Mouse (Mus musculus) limb, embryonic 13.5 days (tissue): ENCODE results near the gene Gm3594. TPM values are rescaled to one million over a fixed set of nuclear protein-coding genes. Genes with fewer than 3 reads are reported as not detected.
"Not testable (repeated sequence)": the region's sequence is repeated elsewhere in the genome, so short reads cannot be mapped to it uniquely, and the experiment has no call there.

ENCODE experiments used
- ATAC-seq: fragments of 200-750 bp; cut with Nextera tagmentation; 2 replicates; pipeline ENCODE4 v1.8.0; 2017; ENCODE audit warnings: low read depth, moderate number of reproducible peaks, moderate TSS enrichment; ENCODE audit not compliant: low FRiP score
- H3K27ac ChIP-seq: fragments of 300-500 bp; sonication (generic); 2 replicates; pipeline ENCODE4 v1.5.1; 2015; ENCODE audit warnings: inconsistent platforms, mild to moderate bottlenecking, moderate library complexity
- H3K27me3 ChIP-seq: fragments of 300-500 bp; sonication (generic); 2 replicates; pipeline ENCODE4 v1.6.1; 2015; ENCODE audit warnings: mild to moderate bottlenecking, inconsistent platforms
- H3K36me3 ChIP-seq: fragments of 300-500 bp; sonication (generic); 2 replicates; pipeline ENCODE4 v1.6.1; 2015; ENCODE audit warnings: inconsistent platforms, mild to moderate bottlenecking, moderate library complexity
- H3K4me1 ChIP-seq: fragments of 300-500 bp; sonication (generic); 2 replicates; pipeline ENCODE4 v1.6.1; 2015; ENCODE audit warnings: inconsistent platforms
- H3K4me2 ChIP-seq: fragments of 300-500 bp; sonication (generic); replicated peaks from 2 replicates; pipeline ENCODE4 v1.6.1; 2015; ENCODE audit warnings: inconsistent platforms, mild to moderate bottlenecking, moderate library complexity
- H3K4me3 ChIP-seq: fragments of 300-500 bp; sonication (generic); 2 replicates; pipeline ENCODE4 v1.5.1; 2015; ENCODE audit warnings: moderate library complexity, mild to moderate bottlenecking, inconsistent platforms
- H3K9ac ChIP-seq: fragments of 300-500 bp; sonication (generic); 2 replicates; pipeline ENCODE4 v1.6.1; 2015; ENCODE audit warnings: mild to moderate bottlenecking, inconsistent platforms
- H3K9me3 ChIP-seq: fragments of 300-500 bp; sonication (generic); 2 replicates; pipeline ENCODE4 v1.6.1; 2016; ENCODE audit warnings: inconsistent platforms
- WGBS: fragments of 180-500 bp; shearing (Covaris S2); methylation state at CpG from one replicate; pipeline ENCODE4 v1.1.7; 2015; 5-methylcytosine and 5-hydroxymethylcytosine counted together
- polyA plus RNA-seq: library from polyadenylated mRNA; unstranded; fragments of >200 nt; fragmentation: Nextera tagmentation; extraction: Ambion mirVana; gene quantifications from 2 replicates; pipeline ENCODE4 v1.2.1, GENCODE M21; 2015

The Gm3594 gene
- not detected in 2 replicates for polyA plus RNA-seq

DNA sequence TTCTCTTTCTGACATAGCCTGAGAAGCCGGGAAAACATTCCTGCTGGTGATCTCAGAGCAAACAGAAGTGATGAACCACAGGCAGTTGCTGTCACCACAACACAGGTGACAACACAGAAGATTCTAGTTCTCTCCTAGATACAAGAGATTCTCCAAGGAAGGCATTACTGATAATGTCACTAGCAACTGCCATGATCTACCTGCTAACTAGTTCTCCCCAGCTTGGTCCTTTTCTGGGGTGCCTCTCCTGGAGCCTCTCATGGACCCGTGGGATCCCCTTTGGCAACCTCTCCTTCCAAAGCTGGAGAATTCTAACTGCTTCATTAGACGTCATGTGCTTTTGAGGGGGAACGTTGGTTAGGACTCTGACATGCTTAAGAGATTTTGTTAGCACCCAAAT is at the start of gene Gm3594:
TSS of gene Gm3594 (minus strand) at position 101 of the 400 bp plus-strand sequence.
- H3K4me3 ChIP-seq, H3K27ac ChIP-seq, H3K9me3 ChIP-seq, H3K4me1 ChIP-seq, ATAC-seq, H3K36me3 ChIP-seq, H3K9ac ChIP-seq, H3K4me2 ChIP-seq, H3K27me3 ChIP-seq: not testable (repeated sequence)
- no CpG with 5 or more reads among the region's 4 CpGs for WGBS

DNA sequence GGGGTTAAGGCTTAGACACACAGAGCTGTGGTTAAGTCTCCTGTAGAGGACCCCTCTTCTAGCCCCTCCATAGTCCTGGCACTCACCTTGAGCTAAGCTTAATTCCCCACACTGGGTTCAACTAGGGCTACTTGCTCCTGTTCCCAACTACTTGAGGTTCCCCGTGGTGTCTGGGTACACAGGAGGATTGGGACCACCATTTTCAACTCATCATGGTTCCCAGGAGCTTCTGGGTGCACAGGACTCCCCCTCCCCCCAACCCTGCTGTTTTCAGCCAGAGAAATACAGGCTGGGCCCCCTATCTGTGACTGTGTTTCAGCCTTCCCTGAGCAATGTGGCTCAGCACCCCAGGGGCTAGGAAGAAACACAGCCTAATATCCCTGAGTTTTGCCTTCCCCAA is 41.9 kb upstream of the Gm3594 start:
- WGBS, result 31% methylated on average over 1 of the region's 1 CpGs
- H3K27me3 ChIP-seq, H3K36me3 ChIP-seq, H3K27ac ChIP-seq, H3K4me3 ChIP-seq, H3K4me1 ChIP-seq, H3K4me2 ChIP-seq, ATAC-seq, H3K9me3 ChIP-seq, H3K9ac ChIP-seq: not testable (repeated sequence)

DNA sequence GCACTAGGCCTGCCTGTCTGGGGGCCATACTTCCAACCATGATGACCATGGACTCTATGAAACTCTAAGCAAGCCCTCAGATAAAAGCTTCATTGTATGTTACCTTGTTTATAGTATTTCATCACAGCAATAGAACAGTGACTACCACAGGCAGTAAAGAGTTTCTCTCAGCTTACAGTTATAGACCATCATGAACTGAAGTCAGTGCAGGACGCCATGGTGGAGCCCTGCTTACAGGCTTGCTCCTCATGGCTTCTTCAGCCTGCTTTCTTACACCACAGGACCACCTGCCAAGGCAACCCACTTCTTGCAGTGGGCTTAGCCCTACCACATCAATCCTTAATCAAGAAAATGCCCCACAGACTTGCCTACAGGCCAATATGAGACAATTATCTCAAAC is 41.1 kb upstream of the Gm3594 start:
- not testable (repeated sequence) for ATAC-seq
- 70% methylated on average over 1 of the region's 1 CpGs for WGBS

DNA sequence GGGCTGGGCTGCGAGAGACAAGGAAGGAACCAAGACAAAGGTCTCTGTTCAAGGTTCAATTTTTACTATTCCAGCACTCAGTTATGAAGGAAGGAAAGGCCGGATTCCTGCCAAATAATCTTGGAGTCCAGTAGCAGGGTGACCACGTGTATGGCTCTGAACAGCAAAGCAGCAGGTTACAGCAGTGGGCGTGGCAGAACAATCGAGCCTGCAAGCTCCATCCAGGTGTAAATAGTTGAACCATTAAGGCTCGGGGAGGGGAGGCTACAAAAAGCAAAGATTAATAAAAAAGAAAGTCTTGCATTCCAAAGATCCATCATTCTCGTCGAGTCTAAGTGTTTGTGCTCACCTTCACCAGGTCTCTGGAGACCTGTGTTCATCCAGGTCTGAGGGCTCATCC is 37.7 kb upstream of the Gm3594 start:
- WGBS, result 76% methylated on average over 8 of the region's 8 CpGs
- ATAC-seq, H3K36me3 ChIP-seq, H3K27me3 ChIP-seq, H3K4me2 ChIP-seq, H3K4me1 ChIP-seq, H3K9me3 ChIP-seq, H3K4me3 ChIP-seq, H3K27ac ChIP-seq, H3K9ac ChIP-seq: not testable (repeated sequence)

More for the DNA sequence above, 41.1 kb upstream of the Gm3594 start:
- not testable (repeated sequence) for H3K9ac ChIP-seq, H3K4me1 ChIP-seq, H3K4me2 ChIP-seq, H3K27ac ChIP-seq, H3K9me3 ChIP-seq, H3K4me3 ChIP-seq, H3K36me3 ChIP-seq, H3K27me3 ChIP-seq

DNA sequence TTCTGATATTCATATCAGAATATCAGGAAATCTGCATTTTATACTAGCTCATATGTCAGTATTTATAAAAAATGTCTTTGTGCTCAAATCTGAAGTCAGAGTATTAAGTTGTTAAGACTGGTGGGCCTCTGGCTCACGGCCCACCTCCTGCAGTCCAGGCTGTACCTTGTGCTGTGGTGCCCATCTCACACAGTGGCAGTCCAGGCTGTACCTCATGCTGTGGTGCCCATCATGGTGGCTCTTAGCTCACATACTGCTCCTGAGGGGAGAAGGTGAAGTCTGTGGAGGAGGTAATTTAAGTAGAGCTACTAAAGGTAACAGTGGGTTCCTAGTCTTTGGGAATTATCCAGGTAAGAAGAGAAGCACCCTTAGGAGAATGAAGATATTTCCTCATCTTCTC is 27.4 kb upstream of the Gm3594 start:
- H3K27ac ChIP-seq, H3K4me1 ChIP-seq, H3K27me3 ChIP-seq, H3K9me3 ChIP-seq, H3K36me3 ChIP-seq, H3K4me3 ChIP-seq, ATAC-seq, H3K4me2 ChIP-seq, H3K9ac ChIP-seq: not testable (repeated sequence)
- WGBS, result 70% methylated on average over 1 of the region's 1 CpGs

DNA sequence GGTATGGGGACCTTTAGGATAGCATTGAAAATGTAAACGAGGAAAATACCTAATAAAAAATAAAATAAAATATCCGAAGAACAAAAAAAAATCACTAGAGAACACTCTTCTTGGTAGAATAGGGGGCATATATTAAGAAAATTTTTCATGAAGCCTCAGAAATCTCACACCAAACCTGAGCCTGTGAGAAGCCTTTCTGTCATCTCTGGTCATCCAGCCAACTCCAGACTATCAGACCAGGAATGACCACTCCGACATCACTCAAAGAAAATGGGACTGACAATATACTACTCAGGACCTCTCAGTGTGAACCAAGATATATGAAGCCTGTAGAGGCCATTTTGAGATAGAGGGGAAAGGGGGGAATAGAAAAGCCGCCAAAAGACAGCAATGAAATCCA is 3.6 kb downstream of the Gm3594 start:
- WGBS, result 79% methylated on average over 3 of the region's 4 CpGs
- ATAC-seq, H3K4me3 ChIP-seq: not testable (repeated sequence)

DNA sequence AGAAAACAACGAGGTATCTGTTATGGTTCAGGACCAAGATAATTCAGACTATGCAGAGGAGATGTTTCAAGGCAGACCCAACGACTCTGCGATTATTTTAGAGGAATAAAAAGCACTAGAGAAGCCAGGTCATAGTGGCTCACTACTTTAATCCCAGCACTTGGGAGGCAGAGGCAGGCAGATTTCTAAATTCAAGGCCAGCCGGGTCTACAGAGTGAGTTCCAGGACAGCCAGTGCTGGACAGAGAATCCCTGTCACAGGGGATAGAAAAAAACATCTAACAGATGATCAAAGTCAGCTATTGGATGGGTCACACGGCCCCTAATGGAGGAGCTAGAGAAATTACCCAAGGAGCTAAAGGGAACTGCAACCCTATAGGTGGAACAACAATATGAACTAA is 4.2 kb downstream of the Gm3594 start:
- not testable (repeated sequence) for H3K4me2 ChIP-seq, H3K36me3 ChIP-seq, H3K9me3 ChIP-seq, H3K27me3 ChIP-seq, H3K4me1 ChIP-seq, ATAC-seq, H3K9ac ChIP-seq, H3K4me3 ChIP-seq, H3K27ac ChIP-seq
- 72% methylated on average over 2 of the region's 5 CpGs for WGBS

More for the DNA sequence above, 3.6 kb downstream of the Gm3594 start:
- not testable (repeated sequence) for H3K4me2 ChIP-seq, H3K27ac ChIP-seq, H3K9me3 ChIP-seq, H3K36me3 ChIP-seq, H3K27me3 ChIP-seq, H3K4me1 ChIP-seq, H3K9ac ChIP-seq

DNA sequence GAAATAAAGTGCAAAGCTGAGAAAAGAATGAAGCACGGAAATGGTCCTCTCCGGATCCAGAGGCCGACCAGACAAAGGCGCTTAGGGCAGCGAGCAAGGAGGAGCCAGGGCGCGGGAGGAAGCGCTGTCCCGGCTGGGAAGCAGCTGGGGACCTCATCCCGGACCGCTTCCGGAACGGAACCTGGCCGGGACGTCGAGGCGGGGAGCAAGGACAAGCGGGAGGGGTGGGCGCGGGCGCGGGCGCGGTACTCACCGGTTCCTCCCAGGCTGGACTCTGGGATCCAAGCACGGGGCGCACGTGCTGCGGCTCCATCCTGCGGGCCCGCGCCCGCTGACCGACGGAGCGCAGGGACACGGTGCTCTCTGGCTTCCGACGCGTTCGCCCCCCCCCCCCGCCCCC is 17.6 kb downstream of the Gm3594 start:
- H3K4me1 ChIP-seq, H3K36me3 ChIP-seq, ATAC-seq, H3K9me3 ChIP-seq, H3K27ac ChIP-seq, H3K27me3 ChIP-seq, H3K9ac ChIP-seq: not testable (repeated sequence)
- WGBS, result 10% methylated on average over 18 of the region's 42 CpGs
- Histone ChIP-seq H3K4me3 (peak overlapping the region; percentile 28), H3K4me2 (peak overlapping the region; percentile 58)

DNA sequence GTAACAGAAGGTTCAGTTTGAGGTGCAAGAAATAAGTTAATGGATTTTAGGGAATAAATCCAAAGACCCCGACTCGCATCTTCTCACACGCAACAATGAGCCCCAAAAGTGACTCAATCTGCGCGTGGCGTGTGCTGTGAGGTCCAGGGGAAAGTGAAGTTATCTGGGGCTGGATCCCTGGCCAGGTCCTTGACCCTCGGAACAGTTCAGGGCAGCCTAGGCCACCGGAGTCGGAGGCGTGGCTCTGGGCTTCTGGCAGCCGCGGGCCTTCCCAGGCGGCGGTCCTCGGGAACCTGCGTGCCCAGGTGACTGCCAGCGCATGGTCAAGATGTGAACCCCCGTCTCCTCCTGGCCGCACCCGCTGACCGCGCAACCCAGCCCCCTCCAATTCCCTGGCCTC is 18.1 kb downstream of the Gm3594 start:
- H3K27ac ChIP-seq, H3K9me3 ChIP-seq, H3K4me1 ChIP-seq, H3K9ac ChIP-seq, H3K36me3 ChIP-seq, H3K27me3 ChIP-seq, ATAC-seq: not testable (repeated sequence)
- Histone ChIP-seq H3K4me2 (peak overlapping the region; percentile 58), H3K4me3 (peak overlapping the region; percentile 28)
- whole genome bisulfite sequencing, result 26% methylated on average over 22 of the region's 22 CpGs

DNA sequence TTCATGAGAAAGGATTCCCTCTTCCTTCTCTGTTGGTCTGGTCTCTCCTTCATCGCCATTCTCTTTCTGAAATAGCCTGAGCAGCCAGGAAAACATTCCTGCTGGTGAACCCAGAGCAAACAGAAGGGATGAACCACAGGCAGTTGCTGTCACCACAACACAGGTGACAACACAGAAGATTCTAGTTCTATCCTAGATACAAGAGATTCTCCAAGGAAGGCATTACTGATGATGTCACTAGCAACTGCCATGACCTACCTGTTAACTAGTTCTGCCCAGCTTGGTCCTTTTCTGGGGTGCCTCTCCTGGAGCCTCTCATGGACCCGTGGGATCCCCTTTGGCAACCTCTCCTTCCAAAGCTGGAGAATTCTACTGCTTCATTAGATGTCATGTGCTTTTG is 32.0 kb downstream of the Gm3594 start, which contains the start of gene Gm3591:
TSS of gene Gm3591 (minus strand) at position 101 of the 400 bp plus-strand sequence.
- no CpG with 5 or more reads among the region's 2 CpGs for WGBS
- H3K9ac ChIP-seq, H3K4me1 ChIP-seq, H3K27ac ChIP-seq, H3K4me2 ChIP-seq, H3K9me3 ChIP-seq, H3K27me3 ChIP-seq, H3K4me3 ChIP-seq, ATAC-seq, H3K36me3 ChIP-seq: not testable (repeated sequence)

DNA sequence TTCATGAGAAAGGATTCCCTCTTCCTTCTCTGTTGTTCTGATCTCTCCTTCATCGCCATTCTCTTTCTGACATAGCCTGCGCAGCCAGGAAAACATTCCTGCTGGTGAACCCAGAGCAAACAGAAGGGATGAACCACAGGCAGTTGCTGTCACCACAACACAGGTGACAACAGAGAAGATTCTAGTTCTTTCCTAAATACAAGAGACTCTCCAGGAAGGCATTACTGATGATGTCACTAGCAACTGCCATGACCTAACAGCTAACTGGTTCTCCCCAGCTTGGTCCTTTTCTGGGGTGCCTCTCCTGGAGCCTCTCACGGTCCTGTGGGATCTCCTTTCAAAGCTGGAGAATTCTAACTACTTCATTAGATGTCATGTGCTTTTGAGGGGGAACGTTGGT is 54.2 kb downstream of the Gm3594 start, which contains the start of gene Gm16440:
TSS of gene Gm16440 (minus strand) at position 101 of the 400 bp plus-strand sequence.
- not testable (repeated sequence) for ATAC-seq

More for the DNA sequence above, 54.2 kb downstream of the Gm3594 start, which contains the start of gene Gm16440:
- H3K36me3 ChIP-seq, H3K4me2 ChIP-seq, H3K9me3 ChIP-seq, H3K4me3 ChIP-seq, H3K4me1 ChIP-seq, H3K9ac ChIP-seq, H3K27ac ChIP-seq, H3K27me3 ChIP-seq: not testable (repeated sequence)
- WGBS, result 83% methylated on average over 2 of the region's 4 CpGs
